Mouse (Mus musculus): ENCODE results near the gene Pla2g5. TPM values are rescaled to one million over a fixed set of nuclear protein-coding genes. Genes with fewer than 3 reads are reported as not detected.

Gene Pla2g5
- total RNA-seq, 2 experiments from 2014 or later: 12.6 to 15.4 TPM

GRCm38 (mm10) chr4:138797217-138797570, 66.1 kb downstream of the Pla2g5 start:
- no peak for DNase-seq

GRCm38 (mm10) chr4:138796513-138797216, 66.6 kb downstream of the Pla2g5 start:
- DNase-seq: no peak

DNA sequence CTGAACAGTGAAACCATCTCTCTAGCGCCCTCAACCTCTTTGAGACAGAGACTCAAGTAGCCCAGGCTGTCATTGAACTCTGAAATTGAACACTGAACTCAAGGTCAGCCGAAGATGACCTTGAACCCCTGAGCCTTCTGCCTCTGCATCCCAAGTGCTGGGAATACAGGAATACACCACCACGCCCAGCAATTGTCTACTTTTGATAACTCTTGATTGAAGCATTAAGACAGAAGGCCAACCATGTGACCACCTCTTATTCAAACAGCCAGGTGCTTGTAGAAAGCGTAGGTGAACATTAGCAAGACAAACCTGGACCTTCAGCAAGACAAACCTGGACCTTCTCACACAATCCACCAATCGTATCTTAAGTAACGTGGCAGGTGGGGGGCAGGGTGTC, 68.9 kb downstream of the Pla2g5 start:
- DNase-seq: no peak

DNA sequence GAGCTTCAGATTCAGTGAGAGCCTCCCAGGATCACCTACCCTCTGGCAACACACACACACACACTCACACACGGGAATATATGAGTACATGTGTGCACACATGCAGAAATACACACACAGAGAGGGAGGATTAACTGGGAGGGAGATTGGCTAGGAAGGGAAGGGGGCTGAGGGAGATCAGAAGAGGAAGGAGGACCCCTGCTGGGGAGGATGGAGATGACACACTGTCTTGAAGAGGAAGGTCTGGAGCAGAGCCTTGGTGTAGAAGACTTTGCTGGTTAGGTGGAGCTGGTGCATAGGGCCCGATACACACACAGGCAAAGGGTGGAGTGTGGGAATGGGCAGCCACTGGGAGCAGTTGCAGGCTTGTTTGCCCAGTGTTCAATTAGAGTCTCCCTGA, 70.0 kb downstream of the Pla2g5 start:
- DNase-seq: peak; percentile 50 to 55

DNA sequence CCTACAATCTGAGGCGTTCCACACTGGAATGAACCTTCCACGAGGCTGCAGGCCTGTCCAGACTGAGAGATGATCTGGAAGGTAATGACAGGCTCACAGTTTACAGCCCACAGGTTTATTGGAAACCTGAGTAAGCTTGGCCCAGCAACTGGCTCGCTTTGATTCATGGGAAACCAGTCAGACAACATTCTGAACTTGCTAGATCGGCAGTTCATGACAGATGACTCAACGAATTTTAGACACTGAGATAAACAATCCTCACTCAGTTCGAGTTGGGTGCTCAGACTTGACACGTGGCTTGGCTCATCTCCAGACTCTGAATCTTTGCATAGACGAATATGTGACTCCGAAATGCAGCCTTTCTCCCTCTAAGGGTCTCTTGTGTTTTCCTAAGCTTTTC, 70.7 kb downstream of the Pla2g5 start:
- no peak for DNase-seq

DNA sequence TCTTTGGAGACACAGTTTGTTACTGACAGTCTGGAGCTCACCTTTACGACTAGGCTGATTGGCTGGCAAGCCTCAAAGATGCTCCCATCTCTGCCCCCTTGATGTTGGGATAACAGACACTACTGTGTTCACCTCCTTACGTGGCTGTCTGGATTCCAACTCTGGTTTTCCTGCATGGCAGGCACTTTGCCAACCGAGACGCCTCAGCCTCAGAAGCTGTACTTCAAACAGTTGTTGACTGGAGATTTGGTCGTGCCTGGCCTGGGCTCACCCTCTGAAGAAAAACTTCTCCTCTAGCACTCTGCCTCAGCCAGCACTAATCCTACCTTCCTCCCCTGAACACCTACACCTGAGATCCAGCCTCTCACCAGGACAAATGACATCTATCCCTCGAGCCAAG, 71.8 kb downstream of the Pla2g5 start:
- no peak for DNase-seq

DNA sequence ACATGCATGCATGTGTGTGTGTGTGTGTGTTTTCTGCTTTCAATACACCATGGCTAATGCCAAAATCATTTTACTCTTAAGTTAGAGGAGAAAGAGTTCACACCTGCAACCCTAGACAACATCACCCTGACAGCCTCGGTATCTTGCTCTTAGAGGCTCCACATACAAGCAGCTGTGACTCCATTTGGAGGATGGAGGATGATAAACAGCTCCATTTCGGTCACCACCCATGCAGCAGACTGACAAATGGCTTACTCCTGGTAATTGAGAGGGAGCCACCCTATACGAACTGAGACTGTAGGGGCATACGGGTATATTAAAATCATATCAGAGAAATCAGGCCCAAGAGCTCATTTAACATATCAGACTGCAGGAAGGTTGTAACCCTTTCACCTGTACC, 74.9 kb downstream of the Pla2g5 start:
- no peak for DNase-seq

DNA sequence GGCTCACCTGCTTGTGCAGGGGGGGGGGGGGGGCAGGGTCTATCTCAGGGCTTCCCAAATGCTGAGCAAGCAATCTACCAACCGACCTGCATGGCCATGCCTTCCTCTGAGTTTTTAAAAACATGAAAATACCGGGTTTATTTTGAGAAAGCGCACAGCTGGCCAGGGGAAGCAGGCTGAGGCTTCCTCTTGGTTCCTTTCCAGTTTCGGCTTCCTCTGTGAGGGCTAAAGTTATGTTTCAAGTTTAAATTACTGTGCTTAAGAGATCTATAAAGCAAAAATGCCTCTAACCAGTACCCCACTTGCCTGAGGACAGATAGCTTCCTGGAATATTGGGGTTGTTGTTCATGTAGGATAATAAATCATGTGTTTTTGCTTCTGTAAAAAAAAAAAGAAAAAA, 77.1 kb downstream of the Pla2g5 start:
- peak in 1 of 2 experiments; percentile 46 for DNase-seq

DNA sequence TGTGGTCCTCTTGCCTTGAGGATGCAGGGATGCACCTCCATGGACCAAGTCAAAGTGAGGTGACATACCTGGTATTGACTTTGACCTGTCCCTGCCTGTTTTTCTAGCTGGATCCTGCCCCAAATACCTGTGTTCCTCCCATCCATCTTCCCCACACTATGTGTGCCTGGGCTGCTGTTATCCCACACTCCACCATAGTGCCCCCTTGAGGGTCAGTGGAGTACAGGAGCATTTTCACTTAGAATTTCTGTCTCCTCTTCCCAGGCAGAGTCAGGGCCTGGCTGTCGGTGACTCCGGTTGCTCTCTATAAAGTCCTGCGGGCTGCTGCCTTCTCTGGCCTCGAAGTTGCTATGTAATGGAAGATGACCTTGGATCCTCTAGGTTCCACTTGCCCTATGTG, 77.6 kb downstream of the Pla2g5 start:
- DNase-seq: no peak

DNA sequence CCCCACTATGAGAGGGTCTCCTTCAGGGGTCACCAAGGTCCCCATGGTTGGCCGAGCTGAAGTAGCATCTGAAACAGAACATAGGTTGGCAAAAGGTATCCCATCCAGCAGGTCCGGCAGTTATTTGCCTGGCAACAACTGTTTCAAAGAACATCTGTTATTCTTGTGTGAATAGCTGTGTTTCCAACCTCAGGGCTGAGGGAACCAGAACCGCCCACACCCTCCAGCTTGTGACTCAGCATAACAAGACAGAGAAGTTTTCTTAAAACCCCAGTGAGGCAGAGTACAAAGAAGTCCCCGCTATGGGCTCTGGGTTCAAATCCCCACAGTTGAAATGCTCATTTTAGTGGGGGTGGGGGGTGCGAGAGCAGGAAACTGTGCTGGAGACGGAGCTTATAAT, 81.2 kb downstream of the Pla2g5 start:
- DNase-seq: peak; percentile 16 to 46

- DNase-seq: peak; percentile 31 to 32
Observed at GRCm38 (mm10) chr4:138780300-138780699, 83.0 kb downstream of the Pla2g5 start.

DNA sequence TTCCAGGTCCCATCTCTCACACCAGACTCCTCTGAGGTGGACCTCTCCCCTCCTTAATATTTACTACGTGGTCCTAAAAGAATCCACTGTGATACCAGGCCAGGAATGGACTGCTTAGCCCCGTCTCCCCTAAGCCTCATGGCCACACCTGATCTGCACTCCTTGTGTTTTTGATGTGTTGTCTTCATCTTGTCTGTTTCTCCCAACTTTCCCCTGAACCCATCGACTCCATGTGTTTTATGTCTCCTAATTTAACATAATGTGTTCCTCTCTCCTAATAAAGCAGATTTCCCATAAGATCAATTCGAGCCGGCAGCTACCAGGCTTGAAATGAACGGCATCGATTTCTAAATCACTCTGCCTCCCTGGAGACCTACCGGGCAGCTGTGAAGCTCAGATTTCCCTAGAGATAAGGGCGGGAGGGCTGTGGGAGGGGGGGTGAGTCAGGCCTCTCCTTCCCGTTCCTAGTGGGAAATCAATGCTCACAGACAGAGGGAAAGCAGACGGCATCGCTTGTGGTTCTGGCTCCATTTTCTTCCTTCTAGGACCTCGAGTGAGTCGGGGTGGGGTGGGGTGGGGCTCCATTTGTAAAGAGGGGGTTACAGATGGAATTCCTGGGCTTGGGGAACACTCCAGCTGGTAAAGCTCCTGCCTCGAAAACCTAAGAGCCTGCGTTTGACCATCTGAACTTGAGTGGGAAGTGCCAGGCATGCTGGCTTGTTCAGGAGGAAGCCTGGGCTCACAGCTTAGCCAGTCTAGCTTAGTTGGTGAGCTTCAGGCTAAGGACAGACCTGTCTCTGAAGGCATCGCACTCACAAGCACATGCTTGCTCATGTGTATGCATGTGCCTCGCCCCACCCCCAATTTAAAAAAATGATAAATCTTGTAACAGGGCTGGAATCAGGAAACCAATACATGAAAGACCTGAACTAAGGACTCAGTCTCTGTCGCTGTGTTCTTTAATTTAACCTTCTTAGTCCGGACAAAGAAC, 85.6 kb downstream of the Pla2g5 start:
- peak in 1 of 2 experiments; percentile 44 for DNase-seq

DNA sequence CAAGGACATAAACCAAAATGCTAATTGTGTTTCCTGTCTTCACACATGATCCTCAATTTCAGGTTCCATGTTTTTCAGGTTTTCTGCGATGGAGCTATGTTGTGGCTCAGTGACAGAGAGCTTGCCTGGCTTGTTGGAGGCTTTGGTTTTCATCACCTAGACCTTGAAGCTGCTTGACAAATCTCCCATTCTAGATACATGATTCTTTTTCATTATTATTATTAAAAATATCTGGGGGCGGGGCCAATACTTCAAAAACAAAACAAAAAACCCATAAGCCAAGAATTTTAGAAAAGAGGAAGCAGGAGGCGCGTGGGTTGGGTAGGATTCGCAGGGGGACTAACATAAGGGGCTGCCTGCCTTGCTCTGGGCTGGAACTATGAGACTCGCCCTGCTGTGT, 87.8 kb downstream of the Pla2g5 start, which contains the start of gene Pla2g2d:
Gene Pla2g2d, plus strand, starts transcription at position 301 of the 400 bp plus-strand sequence.
- DNase-seq: no peak

DNA sequence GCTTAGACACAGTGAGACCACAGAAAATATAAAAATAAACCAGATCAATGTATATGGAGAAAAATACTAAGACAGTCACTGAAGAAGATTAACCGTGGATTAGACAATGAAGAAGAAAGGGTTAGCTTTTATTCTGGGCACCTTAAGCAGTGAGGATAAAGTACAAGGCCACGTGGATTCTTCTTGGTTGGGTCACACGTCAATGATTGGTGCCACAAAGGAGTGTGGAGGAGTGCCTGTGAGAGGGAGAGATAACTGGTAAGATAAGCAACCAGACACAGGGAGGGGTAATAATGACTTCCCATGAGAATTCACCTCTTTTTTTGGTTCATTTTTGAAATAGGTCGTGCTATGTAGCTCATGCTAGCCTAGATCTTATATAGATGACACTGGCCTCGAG, 90.9 kb downstream of the Pla2g5 start:
- no peak for DNase-seq

DNA sequence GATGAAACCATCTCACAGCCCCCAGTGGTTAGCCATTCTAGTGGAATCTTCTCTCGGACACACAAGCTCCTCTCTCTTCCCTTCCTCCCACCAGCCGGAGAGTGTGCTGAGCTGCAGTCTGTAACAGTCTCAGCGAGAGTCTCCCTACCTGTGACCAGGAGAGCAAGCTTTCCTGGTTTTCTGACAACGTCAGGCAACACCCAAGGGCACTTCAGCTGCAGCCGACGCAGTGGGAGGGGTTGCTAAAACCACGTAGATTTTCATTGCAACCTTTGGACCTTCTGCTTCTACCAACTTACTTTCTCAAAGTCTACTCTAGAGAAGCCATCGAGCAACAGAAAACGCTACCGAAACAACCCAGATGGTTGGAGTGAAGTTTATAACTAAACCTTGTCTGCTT, 91.3 kb downstream of the Pla2g5 start:
- DNase-seq: no peak

- DNase-seq: peak; percentile 19 to 42
Observed at GRCm38 (mm10) chr4:138762266-138762665, 101.0 kb downstream of the Pla2g5 start.

GRCm38 (mm10) chr4:138757416-138757815, 105.9 kb downstream of the Pla2g5 start, which contains the start of gene Pla2g2f:
Gene Pla2g2f, minus strand, starts transcription at chr4:138757626.
- DNase-seq: peak; percentile 43 to 50

DNA sequence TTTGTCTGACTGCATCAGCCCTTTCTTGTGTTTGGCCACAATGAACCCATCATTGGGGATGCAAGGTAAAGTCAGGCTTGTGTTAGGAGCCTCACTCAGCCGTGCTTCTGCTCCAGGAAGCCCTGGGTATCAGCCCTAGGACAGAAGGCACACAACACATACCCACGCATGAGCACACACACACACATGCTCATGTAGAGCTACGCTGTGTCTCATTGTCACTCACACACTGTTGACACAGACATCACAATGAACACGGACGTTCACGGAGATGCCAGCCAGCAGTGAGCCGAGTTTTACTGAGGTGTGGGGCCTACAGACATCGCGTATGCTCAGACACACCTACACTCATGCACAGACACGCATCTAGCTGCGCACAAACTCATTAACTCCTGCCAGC, 107.3 kb downstream of the Pla2g5 start:
- no peak for DNase-seq

DNA sequence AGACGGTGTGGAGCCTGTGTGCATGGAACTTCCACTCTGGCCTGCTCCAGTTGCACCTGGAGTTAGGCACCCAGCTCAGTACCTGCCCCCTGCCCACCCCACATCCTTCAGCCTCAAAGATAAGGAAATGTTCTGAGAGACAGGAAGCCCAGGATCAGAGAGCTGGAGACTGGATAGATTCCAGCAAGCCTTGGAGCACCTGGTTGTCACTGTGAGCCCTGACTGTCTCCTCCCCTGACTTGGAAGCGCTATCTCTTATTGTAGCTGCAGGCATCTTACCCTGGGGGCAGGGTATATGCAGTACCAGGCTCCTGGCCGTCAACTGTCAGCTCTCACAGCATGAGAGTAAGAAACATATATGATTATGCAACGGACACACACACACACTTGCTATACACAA, 107.8 kb downstream of the Pla2g5 start:
- no peak for DNase-seq

- DNase-seq: no peak
Observed at GRCm38 (mm10) chr4:138754432-138754831, 108.8 kb downstream of the Pla2g5 start.

GRCm38 (mm10) chr4:138753608-138754007, 109.7 kb downstream of the Pla2g5 start:
- DNase-seq: no peak

DNA sequence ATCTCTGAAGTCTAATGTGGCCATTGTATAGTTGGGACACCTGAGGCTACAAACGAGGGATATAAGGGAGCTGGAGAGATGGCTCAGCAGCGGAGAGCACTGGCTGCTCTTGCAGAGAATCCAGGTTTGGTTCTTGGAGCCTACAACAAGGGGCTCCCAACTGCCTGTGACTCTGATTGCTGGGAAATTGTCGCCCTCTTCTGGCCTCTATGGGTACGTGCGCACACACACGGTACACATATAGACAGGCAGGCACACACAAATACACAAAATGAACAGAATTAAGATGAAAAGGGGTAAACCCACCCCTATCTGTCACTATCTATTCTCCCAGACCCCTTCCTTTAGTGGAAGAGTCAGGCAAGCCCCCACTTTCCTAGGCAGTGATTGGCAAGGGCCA, 110.7 kb downstream of the Pla2g5 start:
- DNase-seq: no peak
